Mouse (Mus musculus) megakaryocyte, embryonic 14.5 days (primary cell): ENCODE results near the gene Sec16a.

Source experiments
- FLI1 ChIP-seq: IDR thresholded peaks from 2 replicates; pipeline ENCODE4 v1.6.1; 2012; ENCODE audit warnings: low read length, inconsistent platforms, mixed read lengths
- GATA1 ChIP-seq: IDR thresholded peaks from 3 replicates; pipeline ENCODE4 v1.6.1; 2012; ENCODE audit warnings: mixed read lengths, low read length, inconsistent platforms, borderline replicate concordance

- TF ChIP-seq GATA1 (no peak), FLI1 (no peak)
Observed at GRCm38 (mm10) chr2:26444946-26445665, at the start of gene Sec16a.
